Mouse (Mus musculus) myocyte (in vitro differentiated cells): Measurements from ENCODE around the gene Samd4b. TPM values are rescaled to one million over a fixed set of nuclear protein-coding genes. Genes with fewer than 3 reads are reported as not detected.
"Not testable (repeated sequence)": the region's sequence is repeated elsewhere in the genome, so short reads cannot be mapped to it uniquely, and the experiment has no call there.

Source experiments
- H3K27me3 ChIP-seq: one replicate; pipeline ENCODE4 v1.6.1; 2011; ENCODE audit not compliant: control insufficient read depth, insufficient read depth, insufficient read length
- H3K36me3 ChIP-seq: one replicate; pipeline ENCODE4 v1.6.1; 2011; ENCODE audit not compliant: control insufficient read depth, insufficient read depth
- H3K4me2 ChIP-seq: one replicate; pipeline ENCODE4 v1.6.1; 2011; ENCODE audit warnings: low read depth, control low read depth
- H3K4me3 ChIP-seq: one replicate; pipeline ENCODE4 v1.5.1; 2011; ENCODE audit warnings: mild to moderate bottlenecking, control low read depth, moderate library complexity
- H3K79me2 ChIP-seq: one replicate; pipeline ENCODE4 v1.6.1; 2011; ENCODE audit not compliant: control insufficient read depth, insufficient read depth
- H3ac ChIP-seq: one replicate; pipeline ENCODE4 v1.6.1; 2011; ENCODE audit not compliant: control insufficient read depth, insufficient read length
- CEBPB ChIP-seq: IDR thresholded peaks from 2 replicates; pipeline ENCODE4 v1.6.1; 2011; ENCODE audit warnings: mild to moderate bottlenecking, moderate library complexity; ENCODE audit not compliant: poor library complexity, insufficient read depth, severe bottlenecking
- E2F4 ChIP-seq: IDR thresholded peaks from one replicate; pipeline ENCODE4 v1.6.1; 2011; ENCODE audit warnings: mild to moderate bottlenecking, control low read depth, moderate library complexity; ENCODE audit not compliant: insufficient read depth
- MAX ChIP-seq: IDR thresholded peaks from one replicate; pipeline ENCODE4 v1.6.1; 2011; ENCODE audit warnings: low read depth, mild to moderate bottlenecking, control low read depth
- MYOD1 ChIP-seq, 3 experiments: IDR thresholded peaks; one replicate each; pipeline ENCODE4 v1.6.1; 2011; ENCODE audit warnings: control low read depth in 2 of 3, low read depth in 2 of 3, mild to moderate bottlenecking in 2 of 3, moderate library complexity in 1 of 3; ENCODE audit not compliant: insufficient read length in 2 of 3, control insufficient read depth in 1 of 3
- MYOG ChIP-seq, 3 experiments: IDR thresholded peaks; one replicate each; pipeline ENCODE4 v1.6.1; 2011; ENCODE audit warnings: control low read depth in 2 of 3, low read depth in 2 of 3, mild to moderate bottlenecking in 2 of 3; ENCODE audit not compliant: insufficient read length in 2 of 3, control insufficient read depth in 1 of 3, insufficient read depth in 1 of 3
- POLR2A ChIP-seq: IDR thresholded peaks from one replicate; pipeline ENCODE4 v1.6.1; 2011; ENCODE audit warnings: low read depth, mild to moderate bottlenecking, control low read depth, moderate library complexity; ENCODE audit not compliant: insufficient read length
- POLR2AphosphoS2 ChIP-seq: IDR thresholded peaks from one replicate; pipeline ENCODE4 v1.6.1; 2011; ENCODE audit warnings: low read depth, control low read depth; ENCODE audit not compliant: insufficient read length
- REST ChIP-seq: IDR thresholded peaks from one replicate; pipeline ENCODE4 v1.6.1; 2011; ENCODE audit warnings: mild to moderate bottlenecking, control low read depth, moderate library complexity; ENCODE audit not compliant: insufficient read depth, insufficient read length
- SRF ChIP-seq: IDR thresholded peaks from one replicate; pipeline ENCODE4 v1.6.1; 2011; ENCODE audit warnings: low read depth; ENCODE audit not compliant: control insufficient read depth, insufficient read length
- TCF12 ChIP-seq: IDR thresholded peaks from one replicate; pipeline ENCODE4 v1.6.1; 2011; ENCODE audit warnings: mild to moderate bottlenecking, control low read depth; ENCODE audit not compliant: poor library complexity, insufficient read depth, severe bottlenecking
- TCF3 ChIP-seq: IDR thresholded peaks from one replicate; pipeline ENCODE4 v1.6.1; 2011; ENCODE audit warnings: low read depth, control low read depth; ENCODE audit not compliant: insufficient read length
- USF1 ChIP-seq: IDR thresholded peaks from one replicate; pipeline ENCODE4 v1.6.1; 2011; ENCODE audit warnings: low read depth, mild to moderate bottlenecking, control low read depth, moderate library complexity
- polyA plus RNA-seq: library from polyadenylated mRNA; unstranded; fragments of >200 nt; fragmentation: generic; extraction: Trizol; gene quantifications from one replicate; pipeline ENCODE4 v1.2.1, GENCODE M21; 2012; ENCODE audit warnings: missing spikeins

Gene Samd4b
- polyA plus RNA-seq, 1 experiment, result 29.4 TPM

DNA sequence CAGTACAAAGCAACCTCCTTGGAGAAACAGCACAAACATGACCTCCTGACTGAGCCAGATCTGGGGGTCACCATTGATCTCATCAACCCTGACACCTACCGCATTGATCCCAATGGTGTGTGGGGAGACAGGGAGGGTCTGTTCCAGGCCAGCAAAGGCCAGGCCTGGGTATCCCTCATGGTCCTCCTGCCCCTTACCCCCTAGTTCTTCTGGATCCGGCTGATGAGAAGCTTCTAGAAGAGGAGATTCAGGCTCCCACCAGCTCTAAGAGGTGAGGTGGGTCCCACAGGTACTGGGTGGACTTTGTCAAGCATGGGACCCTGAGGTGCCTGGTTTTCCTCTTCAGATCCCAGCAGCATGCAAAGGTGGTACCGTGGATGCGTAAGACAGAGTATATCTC, 202.5 kb downstream of the Samd4b start:
- peaks cover 21% of the 10 kb centered on the region for H3K79me2 ChIP-seq
- H3K27me3 ChIP-seq, result no peaks in the 10 kb centered on the region
- no peak for TF ChIP-seq MAX
- no peak for TF ChIP-seq MYOD1 (IDR thresholded peaks at IDR 0.05; ENCODE audit: control insufficient read depth in 1 of 3, insufficient read length in 2 of 3, low read depth in 2 of 3)
- no peak for TF ChIP-seq E2F4
- no peak for TF ChIP-seq CEBPB
- TF ChIP-seq MYOG (IDR thresholded peaks at IDR 0.05; ENCODE audit: control insufficient read depth in 1 of 3, insufficient read depth in 1 of 3, insufficient read length in 2 of 3, low read depth in 2 of 3), result no peak
- no peak for TF ChIP-seq TCF12
- TF ChIP-seq USF1, result no peak
- no peak for TF ChIP-seq POLR2A
- TF ChIP-seq SRF, result no peak
- TF ChIP-seq POLR2AphosphoS2, result no peak
- TF ChIP-seq TCF3, result no peak
- H3K36me3 ChIP-seq, result peaks cover 18% of the 10 kb centered on the region
- H3ac ChIP-seq, result no peak overlapping the region
- H3K4me3 ChIP-seq, result no peak overlapping the region
- no peak overlapping the region for H3K4me2 ChIP-seq

DNA sequence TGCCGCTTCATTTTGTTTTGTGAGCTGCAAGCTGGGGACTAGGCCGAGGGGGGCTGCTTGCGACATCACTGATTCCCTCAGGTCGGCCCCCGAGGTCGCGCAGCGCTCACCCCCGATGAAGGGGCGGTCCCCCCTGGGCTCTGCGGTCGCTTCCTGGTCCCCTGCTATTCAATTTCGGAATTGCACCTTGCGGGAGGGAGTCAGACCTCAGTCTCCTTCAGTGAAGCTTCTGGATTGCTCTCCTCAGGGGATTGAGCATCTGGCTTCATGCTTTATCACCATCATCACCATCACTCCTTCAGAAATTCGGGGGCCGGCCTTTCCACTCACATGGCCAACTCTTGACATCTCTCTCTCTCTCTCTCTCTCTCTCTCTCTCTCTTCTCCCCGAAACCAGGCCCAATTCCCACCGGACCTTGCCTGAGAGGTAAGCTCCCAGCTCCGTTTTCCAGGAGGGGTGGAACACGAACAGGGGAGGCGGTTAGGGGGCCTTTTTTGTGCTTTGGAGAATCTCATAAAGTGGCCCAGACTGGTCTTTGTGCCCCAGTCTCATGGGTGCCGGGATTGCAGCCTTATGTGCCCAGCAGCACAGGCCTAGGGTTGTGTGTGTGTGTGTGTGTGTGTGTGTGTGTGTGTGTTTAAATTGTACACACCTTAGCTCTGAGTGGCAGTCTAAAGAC, 204.5 kb downstream of the Samd4b start:
- Histone ChIP-seq H3K4me3 (peak overlapping the region; percentile 45), H3K27me3 (no peaks in the 10 kb centered on the region), H3K36me3 (peaks cover 19% of the 10 kb centered on the region), H3K4me2 (peak overlapping the region; percentile 89), H3K79me2 (peaks cover 21% of the 10 kb centered on the region), H3ac (peak overlapping the region; percentile 45)
- no peak for TF ChIP-seq MAX
- no peak for TF ChIP-seq TCF3
- no peak for TF ChIP-seq MYOD1 (IDR thresholded peaks at IDR 0.05; ENCODE audit: control insufficient read depth in 1 of 3, insufficient read length in 2 of 3, low read depth in 2 of 3)
- TF ChIP-seq POLR2AphosphoS2, result no peak
- TF ChIP-seq E2F4, result no peak
- TF ChIP-seq CEBPB, result no peak
- TF ChIP-seq TCF12, result no peak
- TF ChIP-seq SRF, result no peak
- no peak for TF ChIP-seq USF1
- TF ChIP-seq REST, result no peak
- TF ChIP-seq MYOG (IDR thresholded peaks at IDR 0.05; ENCODE audit: control insufficient read depth in 1 of 3, insufficient read depth in 1 of 3, insufficient read length in 2 of 3, low read depth in 2 of 3), result no peak
- no peak for TF ChIP-seq POLR2A

GRCm38 (mm10) chr7:28392429-28393271, 205.3 kb downstream of the Samd4b start, which contains the start of the genes Med29 and Paf1:
Med29 (minus strand) TSS chr7:28392708.
Paf1 (plus strand) TSS chr7:28392951.
- Histone ChIP-seq H3K79me2 (peaks cover 21% of the 10 kb centered on the region), H3K4me2 (peak within 1 kb of the TSS; percentile 89), H3K36me3 (peaks cover 12% of the 10 kb centered on the region), H3ac (peak within 1 kb of the TSS; percentile 45), H3K4me3 (peak within 1 kb of the TSS; percentile 45), H3K27me3 (no peaks in the 10 kb centered on the region)
- peak; percentile 48 for TF ChIP-seq E2F4
- no peak for TF ChIP-seq MYOD1 (IDR thresholded peaks at IDR 0.05; ENCODE audit: control insufficient read depth in 1 of 3, insufficient read length in 2 of 3, low read depth in 2 of 3)
- TF ChIP-seq POLR2AphosphoS2, result peak; percentile 94
- TF ChIP-seq POLR2A, result peak; percentile 94

DNA sequence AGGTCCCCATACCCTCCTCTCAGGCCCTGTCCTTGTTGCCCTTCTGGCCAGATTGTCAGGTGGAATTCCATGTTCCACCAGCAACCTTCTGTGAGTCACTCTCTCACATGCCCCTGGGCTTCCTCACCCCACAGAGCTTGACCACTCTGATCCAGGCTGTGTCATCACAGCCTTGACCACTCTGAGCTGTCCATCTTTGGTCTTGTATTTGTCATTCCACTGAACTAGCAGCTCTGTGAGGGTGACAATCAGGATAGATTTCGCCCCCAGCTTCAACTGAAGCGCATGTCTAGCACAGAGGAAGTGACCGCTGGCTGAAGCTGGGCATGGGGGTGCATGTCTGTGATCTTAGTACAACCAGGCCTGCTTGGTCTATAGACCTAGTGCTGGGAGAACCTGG, 207.6 kb downstream of the Samd4b start:
- peaks cover 3% of the 10 kb centered on the region for H3K36me3 ChIP-seq
- no peak for TF ChIP-seq CEBPB
- no peak for TF ChIP-seq E2F4
- H3K4me2 ChIP-seq, result no peak overlapping the region

DNA sequence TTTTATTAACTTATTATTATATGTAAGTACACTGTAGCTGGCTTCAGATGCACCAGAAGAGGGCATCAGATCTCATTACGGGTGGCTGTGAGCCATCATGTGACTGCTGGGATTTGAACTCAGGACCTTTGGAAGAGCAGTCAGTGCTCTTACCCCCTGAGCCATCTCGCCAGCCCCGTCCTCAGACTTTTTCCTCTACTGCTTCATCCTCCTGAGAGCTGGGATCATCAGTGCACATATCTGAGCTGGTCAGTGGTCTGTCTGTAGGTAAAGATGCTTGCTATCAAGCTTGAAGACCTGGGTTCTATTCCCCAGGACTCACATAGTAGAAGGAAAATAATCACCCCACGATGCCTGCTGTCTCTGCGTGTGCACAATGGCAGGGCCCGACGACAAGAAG, 210.6 kb downstream of the Samd4b start:
- H3K79me2 ChIP-seq, result peaks cover 14% of the 10 kb centered on the region
- H3ac ChIP-seq, H3K4me3 ChIP-seq, H3K27me3 ChIP-seq, H3K36me3 ChIP-seq, H3K4me2 ChIP-seq: not testable (repeated sequence)

More for the DNA sequence above, 207.6 kb downstream of the Samd4b start:
- H3K79me2 ChIP-seq, result peaks cover 21% of the 10 kb centered on the region
- H3ac ChIP-seq, result no peak overlapping the region
- H3K4me3 ChIP-seq, result no peak overlapping the region
- H3K27me3 ChIP-seq, result no peaks in the 10 kb centered on the region

GRCm38 (mm10) chr7:28386877-28387276, 211.1 kb downstream of the Samd4b start:
- not testable (repeated sequence) for H3K4me3 ChIP-seq, H3K36me3 ChIP-seq, H3K4me2 ChIP-seq, H3ac ChIP-seq, H3K27me3 ChIP-seq
- H3K79me2 ChIP-seq, result peaks cover 10% of the 10 kb centered on the region
